Mouse (Mus musculus) brain, embryonic 14.5 days (tissue): ENCODE results near the gene Spata25. TPM values are rescaled to one million over a fixed set of nuclear protein-coding genes. Genes with fewer than 3 reads are reported as not detected.
"Not testable (repeated sequence)": the region's sequence is repeated elsewhere in the genome, so short reads cannot be mapped to it uniquely, and the experiment has no call there.

ENCODE experiments used
- DNase-seq: peaks from one replicate; pipeline ENCODE4 v3.0.0-alpha.2; 2011; ENCODE audit warnings: low read depth
- CTCF ChIP-seq: fragments of 200-500 bp; IDR thresholded peaks from 2 replicates; pipeline ENCODE4 v1.5.1; 2012; ENCODE audit warnings: inconsistent platforms, mild to moderate bottlenecking, moderate library complexity, borderline replicate concordance; ENCODE audit not compliant: insufficient read depth, insufficient read length; ENCODE audit errors: extremely low read depth
- POLR2A ChIP-seq: fragments of 200-500 bp; IDR thresholded peaks from 2 replicates; pipeline ENCODE4 v1.6.1; 2012; ENCODE audit warnings: mild to moderate bottlenecking, inconsistent platforms, borderline replicate concordance; ENCODE audit not compliant: poor library complexity, insufficient read depth, insufficient read length, severe bottlenecking; ENCODE audit errors: extremely low read depth
- polyA plus RNA-seq: library from polyadenylated mRNA; depleted of rRNA; stranded (reverse); fragments of >200 nt; gene quantifications from 2 replicates; pipeline ENCODE4 v1.2.3, GENCODE M21; 2012

Gene Spata25
- polyA plus RNA-seq, 1 experiment = not detected

DNA sequence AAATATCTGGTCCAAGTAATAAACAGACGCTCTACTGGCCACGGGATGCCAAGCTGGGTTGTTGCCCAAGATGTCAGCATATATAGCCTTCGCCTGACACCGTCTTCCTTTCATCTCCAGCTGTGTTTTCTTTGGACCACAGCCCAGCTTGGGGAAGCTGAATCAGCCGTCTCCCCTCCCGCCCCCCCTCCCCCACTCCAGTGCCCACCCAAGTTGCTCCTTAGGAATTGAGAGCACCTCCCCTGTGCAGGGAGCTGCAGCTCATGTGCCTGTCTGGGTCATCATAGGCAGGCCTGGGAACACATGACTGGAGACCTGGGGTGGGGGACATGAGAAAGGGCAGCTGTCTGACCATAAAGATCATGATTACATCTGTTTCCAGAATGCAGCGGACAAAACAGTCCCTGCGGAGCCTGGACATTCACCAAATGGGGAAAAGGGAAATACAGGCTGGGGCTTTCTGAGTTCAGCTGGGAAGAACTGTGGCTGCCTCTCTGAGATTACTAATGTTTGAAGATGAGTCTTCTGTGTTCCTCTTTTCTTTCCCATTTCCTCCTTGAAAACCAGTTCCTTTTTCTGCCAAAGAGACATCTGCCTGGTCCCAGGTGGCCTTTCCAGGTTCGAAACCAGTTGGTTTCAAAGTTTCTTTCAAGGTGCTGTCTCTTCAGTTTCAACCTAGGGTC lies 34.0 kb upstream of the Spata25 start:
- TF ChIP-seq POLR2A (no peak), CTCF (no peak)
- DNase-seq = peak; percentile 84

DNA sequence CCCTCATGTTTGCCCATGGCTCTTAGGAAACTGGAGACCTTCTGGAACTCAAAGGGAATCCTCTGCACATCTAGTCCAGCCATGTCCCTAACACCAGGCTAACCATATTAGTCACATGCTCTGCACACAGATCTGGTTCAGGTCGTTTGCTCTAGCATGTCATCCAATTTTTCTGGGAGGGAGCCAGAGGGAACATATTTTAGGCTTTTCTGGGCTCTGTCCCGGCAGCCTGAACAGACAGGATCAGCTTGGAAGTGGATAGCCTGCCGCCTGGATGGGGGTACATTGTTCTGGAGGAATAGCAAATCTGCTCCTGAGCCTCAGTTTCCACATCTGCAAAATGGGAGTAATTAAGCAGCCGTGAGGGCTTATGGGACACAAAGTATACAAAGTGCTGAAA lies 32.8 kb upstream of the Spata25 start:
- TF ChIP-seq POLR2A = no peak
- TF ChIP-seq CTCF = no peak
- no peak for DNase-seq

DNA sequence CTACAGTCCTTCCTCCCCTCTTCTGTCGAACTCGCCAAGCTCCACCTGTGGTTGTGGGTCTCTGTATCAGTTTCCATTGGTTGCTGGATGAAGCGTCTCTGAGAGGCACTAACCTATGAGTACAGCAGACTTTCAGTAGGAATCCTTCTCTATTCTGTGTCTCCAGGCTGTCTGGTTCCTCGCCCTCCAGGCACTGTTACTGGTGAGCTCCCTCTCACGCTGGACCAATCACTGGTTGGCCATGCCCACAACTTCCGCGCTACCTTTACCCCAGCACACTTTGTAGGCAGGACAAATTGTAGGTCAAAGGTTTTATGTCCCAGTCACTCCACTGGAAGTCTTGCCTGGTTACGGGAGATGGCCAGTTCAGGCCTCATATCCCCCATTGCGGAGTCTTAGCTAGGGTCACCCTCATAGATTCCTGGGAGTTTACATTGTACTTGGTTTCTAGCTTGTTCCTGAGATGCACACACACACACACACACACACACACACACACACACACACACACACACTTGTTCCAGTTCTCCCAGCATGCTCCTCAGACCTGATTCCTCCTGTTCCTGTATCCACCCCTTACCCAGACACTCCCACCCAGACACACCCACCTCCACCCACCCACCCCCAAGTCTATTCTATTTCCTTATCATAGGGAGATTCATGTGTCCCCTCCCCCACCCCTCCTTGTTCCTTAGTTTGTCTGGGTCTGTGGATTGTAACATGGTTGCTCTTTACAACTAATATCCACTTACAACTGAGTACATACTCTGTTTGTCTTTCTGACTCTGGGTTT lies 31.5 kb upstream of the Spata25 start:
- TF ChIP-seq CTCF (no peak), POLR2A (no peak)

GRCm38 (mm10) chr2:164859155-164859554 lies 30.8 kb upstream of the Spata25 start:
- no peak for DNase-seq
- TF ChIP-seq POLR2A (no peak), CTCF (no peak)

More for the DNA sequence above, 31.5 kb upstream of the Spata25 start:
- no peak for DNase-seq

DNA sequence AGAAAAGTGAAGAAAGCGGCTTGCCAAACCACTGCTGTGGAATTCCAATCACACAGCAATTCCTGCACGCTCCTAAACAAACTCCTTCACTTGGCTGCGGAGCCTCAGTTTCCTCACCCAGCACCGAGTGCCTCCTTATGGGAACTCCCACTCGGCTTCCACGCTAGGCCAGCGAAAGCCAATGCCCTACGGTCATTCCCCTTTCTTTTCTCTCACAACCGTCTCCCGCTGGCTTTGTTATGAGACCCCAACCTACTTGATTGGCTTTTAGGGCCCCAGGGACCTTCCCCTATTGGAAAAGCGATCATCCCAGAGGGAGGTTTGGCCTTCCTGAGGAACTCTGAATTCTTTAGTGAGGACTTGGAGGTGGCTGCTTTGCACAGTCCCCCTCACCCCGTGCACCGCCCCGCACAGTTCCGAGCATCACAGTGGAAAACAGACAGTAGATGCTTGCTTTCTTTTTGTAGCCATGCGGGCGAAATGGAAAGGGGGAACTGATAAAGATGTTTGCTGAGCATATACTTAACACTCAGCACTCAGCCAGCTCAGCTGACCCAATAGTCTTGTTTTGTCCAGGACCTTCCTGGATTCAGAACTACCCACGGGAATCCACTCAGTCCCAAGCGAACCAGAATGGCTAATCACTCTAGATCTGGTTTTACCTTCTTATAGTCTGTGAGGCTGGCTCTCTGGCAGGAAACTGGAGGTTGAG lies 29.7 kb upstream of the Spata25 start:
- no peak for DNase-seq
- TF ChIP-seq CTCF = no peak
- TF ChIP-seq POLR2A = no peak

DNA sequence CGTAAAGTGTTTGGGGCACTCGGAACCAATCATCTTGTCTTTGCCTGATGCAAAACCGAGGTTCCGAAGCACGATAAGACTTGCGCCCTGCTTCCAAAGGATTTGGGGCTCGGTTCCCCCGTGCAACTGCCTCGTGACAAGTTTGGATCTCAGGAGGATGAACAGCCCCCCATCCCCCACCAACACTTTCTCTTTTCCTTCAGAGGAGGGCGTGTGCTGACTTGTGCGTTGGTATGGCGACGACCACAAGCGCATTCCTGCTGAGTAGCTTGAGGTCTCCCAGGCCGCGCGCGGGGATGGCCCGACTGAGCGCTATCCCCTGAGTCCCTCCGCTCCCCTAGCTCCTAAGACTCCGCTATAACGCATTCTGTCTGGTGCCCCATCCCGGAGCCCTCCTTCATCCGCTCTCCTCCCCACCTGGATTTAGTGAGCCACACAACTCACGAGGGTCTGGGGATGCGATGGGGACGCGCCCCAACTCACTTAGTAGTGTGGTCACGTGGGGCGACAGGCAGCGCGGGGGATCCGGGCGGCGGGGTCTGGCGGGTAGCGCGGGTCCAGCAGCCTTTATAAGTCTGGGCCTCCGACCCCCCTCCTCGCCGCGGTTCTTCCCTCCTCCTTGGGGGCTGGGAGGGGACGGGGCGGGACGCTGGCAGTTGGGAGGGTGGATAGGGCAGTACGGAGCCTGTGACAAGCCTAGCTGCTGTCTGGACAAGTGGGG lies 28.9 kb upstream of the Spata25 start, which contains the start of gene Pltp:
Gene Pltp, minus strand, starts transcription at position 611 of the 721 bp plus-strand sequence.
- peak; percentile 71 for DNase-seq
- TF ChIP-seq CTCF = no peak
- no peak for TF ChIP-seq POLR2A

GRCm38 (mm10) chr2:164856309-164857100 lies 28.2 kb upstream of the Spata25 start:
- TF ChIP-seq CTCF = no peak
- TF ChIP-seq POLR2A = no peak

GRCm38 (mm10) chr2:164855572-164855971 lies 27.2 kb upstream of the Spata25 start:
- DNase-seq = not testable (repeated sequence)

More at GRCm38 (mm10) chr2:164856309-164857100, 28.2 kb upstream of the Spata25 start:
- no peak for DNase-seq

DNA sequence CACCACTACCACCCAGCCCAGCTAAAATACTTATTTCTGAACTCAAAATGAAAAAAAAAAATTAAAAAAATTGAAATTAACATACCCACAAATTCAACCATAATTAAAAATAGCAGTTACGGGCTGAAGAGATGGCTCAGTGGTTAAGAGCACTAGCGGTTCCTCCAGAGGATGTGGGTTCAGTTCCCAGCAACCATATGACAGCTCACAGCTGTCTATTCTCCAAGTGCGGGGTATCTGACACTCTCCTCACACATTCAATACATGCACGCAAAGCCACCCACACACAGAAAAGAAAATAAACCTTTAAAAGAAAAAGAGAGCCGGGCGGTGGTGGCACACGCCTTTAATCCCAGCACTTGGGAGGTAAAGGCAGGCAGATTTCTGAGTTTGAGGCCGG lies 21.7 kb upstream of the Spata25 start:
- DNase-seq = no peak

GRCm38 (mm10) chr2:164845782-164846181 lies 17.4 kb upstream of the Spata25 start:
- TF ChIP-seq CTCF = peak; percentile 40; the same call in 1 of the 2 replicates
- no peak for TF ChIP-seq POLR2A

More for the DNA sequence above, 21.7 kb upstream of the Spata25 start:
- TF ChIP-seq CTCF (no peak), POLR2A (no peak)

More at GRCm38 (mm10) chr2:164845782-164846181, 17.4 kb upstream of the Spata25 start:
- DNase-seq = no peak
